Mouse (Mus musculus) thymus, adult 2 months (tissue): ENCODE data around the gene Ppm1h. TPM values are rescaled to one million over a fixed set of nuclear protein-coding genes. Genes with fewer than 3 reads are reported as not detected.

Experiments used
- DNase-seq: peaks from one replicate; pipeline ENCODE4 v3.0.0; 2021
- H3K27ac ChIP-seq: fragments of 200-500 bp; 2 replicates; pipeline ENCODE4 v1.5.1; 2012; ENCODE audit warnings: low read length, control low read depth; ENCODE audit not compliant: control insufficient read depth, insufficient read depth
- H3K27me3 ChIP-seq: fragments of 200-500 bp; 2 replicates; pipeline ENCODE4 v1.6.1; 2012; ENCODE audit warnings: mild to moderate bottlenecking, low read length, moderate library complexity, mixed read lengths; ENCODE audit not compliant: control insufficient read depth, insufficient read depth
- H3K36me3 ChIP-seq: fragments of 200-500 bp; 2 replicates; pipeline ENCODE4 v1.6.1; 2012; ENCODE audit warnings: mild to moderate bottlenecking, low read length, moderate library complexity; ENCODE audit not compliant: control insufficient read depth, insufficient read depth
- H3K4me1 ChIP-seq: fragments of 200-500 bp; replicated peaks from 2 replicates; pipeline ENCODE4 v1.6.1; 2012; ENCODE audit warnings: low read length; ENCODE audit not compliant: control insufficient read depth, insufficient read depth
- H3K4me3 ChIP-seq: fragments of 200-500 bp; 2 replicates; pipeline ENCODE4 v1.5.1; 2012; ENCODE audit warnings: mild to moderate bottlenecking, low read length, control low read depth, moderate library complexity; ENCODE audit not compliant: control insufficient read depth, insufficient read depth
- CTCF ChIP-seq: fragments of 200-500 bp; IDR thresholded peaks from 2 replicates; pipeline ENCODE4 v1.5.1; 2012; ENCODE audit warnings: mild to moderate bottlenecking, control low read depth, low read length, moderate library complexity, borderline replicate concordance; ENCODE audit not compliant: control insufficient read depth, poor library complexity, insufficient read depth; ENCODE audit errors: extremely low read depth
- POLR2A ChIP-seq: fragments of 200-500 bp; IDR thresholded peaks from 2 replicates; pipeline ENCODE4 v1.6.1; 2012; ENCODE audit warnings: mild to moderate bottlenecking, low read length, control low read depth, moderate library complexity; ENCODE audit not compliant: control insufficient read depth, poor library complexity, insufficient read depth; ENCODE audit errors: extremely low read depth
- WGBS: fragments of 180-500 bp; shearing (Covaris S2); methylation state at CpG from one replicate; pipeline ENCODE4 v1.1.7; 2018; 5-methylcytosine and 5-hydroxymethylcytosine counted together
- polyA plus RNA-seq: library from polyadenylated mRNA; depleted of rRNA; stranded (reverse); fragments of >200 nt; gene quantifications from 2 replicates; pipeline ENCODE4 v1.2.3, GENCODE M21; 2012; rRNA removed

Ppm1h gene
- polyA plus RNA-seq, 1 experiment = 61.7 TPM

DNA sequence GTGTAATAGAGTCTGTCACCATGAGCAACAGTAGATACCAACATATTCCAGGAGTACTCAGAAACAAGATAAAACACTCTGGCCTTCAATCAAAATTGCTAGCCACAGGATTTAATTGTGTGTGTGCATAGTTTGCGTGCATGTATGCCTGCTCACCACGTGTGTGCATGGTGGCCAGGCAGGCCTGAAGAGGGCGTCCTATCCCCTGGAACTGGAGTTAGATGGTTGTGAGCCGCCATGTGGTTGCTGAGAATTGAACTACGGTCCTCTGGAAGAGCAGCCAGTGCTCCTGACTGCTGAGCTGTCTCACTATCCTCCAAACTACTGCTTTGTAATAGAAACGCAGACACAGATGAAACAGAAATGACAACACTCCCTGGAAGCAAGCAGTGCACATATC is 312.0 kb downstream of the Ppm1h start:
- H3K36me3 ChIP-seq = peaks cover 10% of the 10 kb centered on the region; the same call in 1 of the 2 replicates
- H3K27ac ChIP-seq = no peak overlapping the region
- no peak for TF ChIP-seq POLR2A
- no peak for TF ChIP-seq CTCF
- no peak for DNase-seq
- no peak overlapping the region for H3K4me3 ChIP-seq
- 98% methylated on average over 6 of the region's 6 CpGs for WGBS
- no peaks in the 10 kb centered on the region for H3K27me3 ChIP-seq
- peaks cover 7% of the 10 kb centered on the region for H3K4me1 ChIP-seq

DNA sequence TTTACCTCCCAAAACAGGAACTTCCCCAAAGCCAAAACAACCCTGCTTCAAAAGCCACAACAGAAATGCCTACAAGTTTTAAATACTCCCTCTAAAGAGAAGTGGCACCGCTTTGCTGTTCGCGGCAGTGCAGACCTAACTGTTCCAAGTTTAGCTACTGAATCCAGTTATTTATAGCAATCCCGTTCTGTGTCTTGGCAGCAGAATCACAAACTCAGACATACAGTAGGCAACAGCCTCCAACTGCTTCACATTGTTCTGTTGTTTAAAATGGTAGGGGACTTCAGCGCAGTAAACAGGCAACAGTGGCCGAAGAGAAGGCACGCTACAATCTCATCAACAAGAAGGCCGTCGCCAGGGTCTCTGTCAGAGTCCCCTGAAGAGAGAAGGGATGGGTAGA is 312.5 kb downstream of the Ppm1h start:
- 84% methylated on average over 9 of the region's 9 CpGs for WGBS
- peaks cover 14% of the 10 kb centered on the region for H3K36me3 ChIP-seq
- no peak overlapping the region for H3K4me3 ChIP-seq
- no peak overlapping the region for H3K27ac ChIP-seq
- no peaks in the 10 kb centered on the region for H3K27me3 ChIP-seq
- H3K4me1 ChIP-seq = peaks cover 7% of the 10 kb centered on the region
- DNase-seq = no peak
- TF ChIP-seq POLR2A (no peak), CTCF (no peak)

DNA sequence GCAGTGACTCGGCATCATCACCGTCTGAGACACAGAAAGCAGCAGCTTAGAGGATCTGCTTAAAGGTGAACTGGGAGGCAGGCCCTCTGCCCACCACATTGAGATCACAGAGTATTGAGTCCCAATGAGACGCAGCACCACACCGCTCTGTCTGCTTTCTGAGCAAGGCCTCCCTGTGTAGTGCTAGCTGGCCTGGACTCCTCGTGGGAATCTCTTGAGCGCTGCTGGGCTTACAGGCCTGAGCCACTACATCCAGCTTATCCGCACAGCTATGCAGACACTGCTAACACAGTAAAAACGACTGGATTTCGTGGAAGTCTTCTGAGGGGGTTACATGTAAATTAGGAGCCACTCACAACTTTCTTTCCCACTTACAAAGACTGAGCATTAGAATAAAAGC is 313.1 kb downstream of the Ppm1h start:
- no peaks in the 10 kb centered on the region for H3K27me3 ChIP-seq
- no peak overlapping the region for H3K27ac ChIP-seq
- WGBS = 92% methylated on average over 9 of the region's 9 CpGs
- no peak for DNase-seq
- peaks cover 7% of the 10 kb centered on the region for H3K4me1 ChIP-seq
- TF ChIP-seq CTCF (no peak), POLR2A (no peak)
- H3K36me3 ChIP-seq = peaks cover 16% of the 10 kb centered on the region
- H3K4me3 ChIP-seq = no peak overlapping the region

- no peaks in the 10 kb centered on the region for H3K4me1 ChIP-seq
- no peaks in the 10 kb centered on the region for H3K27me3 ChIP-seq
- peaks cover 38% of the 10 kb centered on the region for H3K36me3 ChIP-seq
- DNase-seq = no peak
- no peak overlapping the region for H3K27ac ChIP-seq
- TF ChIP-seq CTCF (no peak), POLR2A (no peak)
- 97% methylated on average over 17 of the region's 17 CpGs for WGBS
- no peak overlapping the region for H3K4me3 ChIP-seq
Observed at GRCm38 (mm10) chr10:122994402-122995107, 316.0 kb downstream of the Ppm1h start.

Other genes with a start within 250 kb of the Ppm1h start
- gene Avpr1a, start 230.3 kb upstream of the Ppm1h start, polyA plus RNA-seq = 1.2 TPM in 2 replicates